ENCODE assay signal across 34 mouse cellular contexts in genomic region chrX:71968216-71968615, GRCm38 (mm10). TPM values are rescaled to one million over a fixed set of nuclear protein-coding genes. Genes with fewer than 3 reads are reported as not detected.
"Had no signal": no experiment of that assay in that cellular context is flagged by ENCODE, and none has a peak within 500 bp of the region (broad histone marks: within the 10 kb centered on the region; RNA-seq: fewer than 3 reads in every experiment).

No protein-coding gene starts in this region.

- H3K4me3 ChIP-seq: gastrocnemius, adult 2 months; heart, embryonic 10.5 days; heart, embryonic 12.5 days; hindbrain, embryonic 10.5 days; hindbrain, embryonic 12.5 days; intestine, embryonic 15.5 days; layer of hippocampus, adult 2 months; left cerebral cortex, adult 2 months; limb, embryonic 13.5 days; limb, embryonic 15.5 days had no signal

- H3K4me1 ChIP-seq: heart, embryonic 10.5 days; heart, embryonic 12.5 days; intestine, embryonic 15.5 days; limb, embryonic 15.5 days had no signal

- H3K27me3 ChIP-seq: hindbrain, embryonic 12.5 days; intestine, embryonic 15.5 days; limb, embryonic 15.5 days had no signal

- H3K9ac ChIP-seq: heart, embryonic 12.5 days; hindbrain, embryonic 12.5 days; hindbrain, embryonic 14.5 days; intestine, embryonic 15.5 days; limb, embryonic 13.5 days; limb, embryonic 15.5 days had no signal

- H3K9me3 ChIP-seq: heart, embryonic 10.5 days; heart, embryonic 12.5 days; hindbrain, embryonic 10.5 days; hindbrain, embryonic 12.5 days; intestine, embryonic 15.5 days; limb, embryonic 13.5 days; limb, embryonic 15.5 days had no signal

- H3K36me3 ChIP-seq: heart, embryonic 10.5 days; heart, embryonic 12.5 days; hindbrain, embryonic 10.5 days; hindbrain, embryonic 12.5 days; intestine, embryonic 15.5 days had no signal

- H3K27ac ChIP-seq: gastrocnemius, adult 2 months; heart, embryonic 10.5 days; hindbrain, embryonic 10.5 days; hindbrain, embryonic 12.5 days; hindbrain, embryonic 14.5 days; intestine, embryonic 15.5 days; layer of hippocampus, adult 2 months; left cerebral cortex, adult 2 months; limb, embryonic 13.5 days; limb, embryonic 15.5 days had no signal

- DNase-seq: gastrocnemius, adult 2 months; gastrocnemius, postnatal 10 days; gastrocnemius, postnatal 25 days; heart, adult 18-20 months; heart, postnatal 10 days; heart, postnatal 4 days; kidney, adult 18-20 months; kidney, adult 8-10 months; kidney, postnatal 10 days; kidney, postnatal 25 days; kidney, postnatal 4 days had no signal

- ATAC-seq: hindbrain, embryonic 16.5 days; inflammation-experienced regulatory T-cells, adult 6 months; intestine, embryonic 15.5 days; intestine, postnatal 0 days had no signal

- H3K4me2 ChIP-seq: heart, embryonic 12.5 days; hindbrain, embryonic 12.5 days; hindbrain, embryonic 14.5 days; intestine, embryonic 15.5 days; limb, embryonic 13.5 days; limb, embryonic 15.5 days had no signal

RNA-seq across cellular contexts. Expression of gene Fate1, which starts 4.6 kb away (rescaled TPM):
- total RNA-seq: gastrocnemius, adult 2 months; gastrocnemius, postnatal 10 days; gastrocnemius, postnatal 25 days; granulocyte monocyte progenitor cell, adult 5-6 weeks; heart, adult 18-20 months; heart, adult 8-10 months; heart, postnatal 25 days; heart, postnatal 4 days; layer of hippocampus, adult 2 months; layer of hippocampus, postnatal 10 days; layer of hippocampus, postnatal 25 days; left cerebral cortex, adult 2 months; left cerebral cortex, postnatal 14 days had no signal
- polyA plus RNA-seq: heart, embryonic 12.5 days; heart, embryonic 14.5 days; heart, embryonic 16.5 days; hindbrain, embryonic 10.5 days; hindbrain, embryonic 12.5 days; hindbrain, embryonic 14.5 days; inflammation-experienced regulatory T-cells, adult 6 months; intestine, embryonic 15.5 days; intestine, postnatal 0 days; kidney, embryonic 14.5 days; limb, embryonic 11.5 days; limb, embryonic 13.5 days had no signal

RNA-seq across cellular contexts. Expression of gene Prrg3, which starts 5.8 kb away (rescaled TPM):
- total RNA-seq: granulocyte monocyte progenitor cell, adult 5-6 weeks had no signal
- polyA plus RNA-seq: inflammation-experienced regulatory T-cells, adult 6 months had no signal

RNA-seq across cellular contexts. Expression of gene Cnga2, which starts 23.4 kb away (rescaled TPM):
- total RNA-seq: gastrocnemius, adult 2 months; gastrocnemius, postnatal 10 days; gastrocnemius, postnatal 25 days; granulocyte monocyte progenitor cell, adult 5-6 weeks; heart, adult 18-20 months; heart, adult 8-10 months; heart, postnatal 25 days; layer of hippocampus, postnatal 25 days had no signal
- polyA plus RNA-seq: heart, embryonic 12.5 days; hindbrain, embryonic 10.5 days; intestine, embryonic 15.5 days; intestine, postnatal 0 days had no signal

RNA-seq across cellular contexts. Expression of gene Gm1141, which starts 47.4 kb away (rescaled TPM):
- total RNA-seq: gastrocnemius, postnatal 25 days; granulocyte monocyte progenitor cell, adult 5-6 weeks; heart, adult 18-20 months; heart, adult 8-10 months; heart, postnatal 25 days had no signal
- polyA plus RNA-seq: heart, embryonic 14.5 days; hindbrain, embryonic 12.5 days; inflammation-experienced regulatory T-cells, adult 6 months; intestine, embryonic 15.5 days; intestine, postnatal 0 days; limb, embryonic 11.5 days; limb, embryonic 13.5 days had no signal
